Mouse (Mus musculus): ENCODE results near the gene Tac2.

Gene Tac2

DNA sequence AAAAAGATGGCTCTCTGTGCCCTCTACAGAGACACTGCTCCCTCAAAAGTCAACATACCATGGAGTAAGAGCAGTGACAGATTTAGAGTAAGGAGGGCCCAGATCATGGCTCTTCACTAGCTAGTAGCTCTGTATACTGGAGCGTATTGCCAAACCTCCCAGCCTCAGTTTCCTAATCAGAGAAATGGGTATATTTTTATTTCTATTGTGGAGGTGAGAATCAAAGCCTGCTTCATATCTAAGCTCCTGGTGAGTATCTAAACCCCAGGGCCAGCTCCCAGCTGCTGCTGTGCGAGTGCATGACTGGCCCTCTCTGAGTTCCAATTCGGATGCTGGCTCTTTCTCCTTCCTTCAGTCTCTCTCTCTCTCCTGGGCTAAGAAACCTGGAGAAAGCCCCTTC is at the start of gene Tac2:
Tac2 (plus strand) TSS at position 301 of the 400 bp plus-strand sequence.
- DNase-seq = no peak

DNA sequence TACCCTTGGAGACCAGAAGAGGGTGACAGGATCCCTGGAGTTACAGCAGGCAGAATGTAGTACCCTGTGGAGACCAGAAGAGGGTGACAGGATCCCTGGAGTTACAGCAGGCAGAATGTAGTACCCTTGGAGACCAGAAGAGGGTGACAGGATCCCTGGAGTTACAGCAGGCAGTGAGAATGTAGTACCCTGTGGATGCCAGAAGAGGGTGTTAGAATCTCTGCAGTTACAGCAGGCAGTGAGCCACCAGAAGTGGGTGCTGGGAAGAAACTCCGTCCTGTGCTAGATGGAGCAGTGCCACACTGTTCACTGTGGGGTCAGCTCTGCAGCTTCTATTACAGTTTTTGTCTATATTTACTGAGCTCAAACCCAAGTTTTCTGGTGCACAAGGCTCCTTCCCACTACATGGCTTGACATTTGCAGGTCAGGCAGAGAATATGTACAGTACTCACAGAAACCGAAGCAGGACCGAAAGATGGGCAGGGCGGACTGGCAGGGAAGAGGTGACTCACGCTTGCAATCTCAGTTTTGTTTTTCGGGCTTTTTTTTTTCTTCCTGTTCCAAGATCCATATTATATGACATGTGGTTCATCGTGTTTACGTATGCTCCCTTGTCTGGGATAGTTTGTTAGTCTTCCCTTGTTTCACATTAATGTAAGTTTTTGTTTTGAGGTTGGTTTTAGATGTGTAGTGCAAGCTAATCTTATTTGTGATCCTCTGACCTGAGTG is 49.3 kb upstream of the Tac2 start:
- peak; percentile 96 for DNase-seq

DNA sequence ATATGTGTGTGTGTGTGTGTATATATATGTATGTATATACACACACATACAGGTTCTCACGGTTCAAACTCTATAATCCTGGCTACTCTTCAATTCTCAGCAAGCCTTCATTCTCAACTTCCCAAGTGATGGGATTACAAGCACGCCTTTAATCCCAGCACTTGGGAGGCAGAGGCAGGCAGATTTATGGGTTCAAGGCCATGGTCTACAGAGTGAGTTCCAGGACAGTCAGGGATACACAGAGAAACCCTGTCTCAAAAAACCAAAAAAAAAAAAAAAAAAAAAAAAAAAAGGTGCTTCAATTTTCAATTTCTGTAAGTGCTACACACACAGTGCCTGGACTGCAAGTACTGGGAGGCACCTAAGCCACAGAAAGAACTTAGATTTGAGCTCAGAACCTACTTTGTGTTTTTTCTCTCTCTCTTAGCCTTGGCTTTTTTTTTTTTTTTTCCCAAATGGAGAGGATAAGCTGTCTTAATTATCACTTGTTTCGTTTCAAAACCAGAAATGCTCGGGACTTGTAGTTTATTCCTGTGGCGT is 48.3 kb upstream of the Tac2 start:
- no peak for DNase-seq

DNA sequence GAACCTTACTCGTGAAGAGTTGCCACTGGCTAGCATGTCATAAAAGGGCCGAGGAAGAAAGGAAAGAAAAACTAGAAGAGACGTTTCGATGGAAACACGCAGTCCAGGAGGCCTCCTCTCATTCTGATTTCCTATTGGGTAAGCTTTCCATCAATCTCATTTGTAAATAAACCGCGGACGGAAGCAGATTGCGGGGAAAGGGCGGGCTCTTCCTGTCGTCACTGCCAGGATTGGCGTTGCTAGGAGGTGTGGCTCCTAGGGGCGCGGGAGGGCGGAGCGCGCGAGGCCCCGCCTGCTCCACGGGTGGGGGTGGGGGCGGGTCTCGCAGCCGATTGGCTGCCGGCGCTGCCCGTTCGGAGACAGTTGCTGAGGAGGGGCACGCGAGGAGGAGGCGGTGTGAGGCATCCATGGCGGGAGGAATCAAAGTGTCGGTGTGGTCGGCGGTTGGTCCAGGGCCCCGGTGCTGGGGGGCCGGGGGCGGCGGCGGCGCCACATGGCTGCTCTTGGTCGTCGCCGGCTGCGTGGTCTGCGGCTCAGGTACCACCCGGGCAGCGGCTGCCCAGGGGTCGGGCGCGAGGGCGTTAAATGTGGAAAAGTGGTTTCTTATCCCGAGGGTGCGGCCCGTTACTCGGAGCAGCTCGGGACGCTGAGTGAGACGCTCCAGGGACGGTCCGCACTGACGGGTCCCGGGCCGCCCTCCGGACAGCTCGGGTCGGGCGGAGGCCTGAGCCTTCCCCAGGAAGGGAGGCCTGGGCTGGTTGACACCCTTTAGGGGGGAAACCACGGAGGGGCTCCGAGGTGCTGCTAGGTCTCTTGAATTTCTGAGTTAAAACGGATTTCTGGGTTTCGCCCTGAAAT is 47.4 kb upstream of the Tac2 start:
- peak; percentile 96 for DNase-seq

DNA sequence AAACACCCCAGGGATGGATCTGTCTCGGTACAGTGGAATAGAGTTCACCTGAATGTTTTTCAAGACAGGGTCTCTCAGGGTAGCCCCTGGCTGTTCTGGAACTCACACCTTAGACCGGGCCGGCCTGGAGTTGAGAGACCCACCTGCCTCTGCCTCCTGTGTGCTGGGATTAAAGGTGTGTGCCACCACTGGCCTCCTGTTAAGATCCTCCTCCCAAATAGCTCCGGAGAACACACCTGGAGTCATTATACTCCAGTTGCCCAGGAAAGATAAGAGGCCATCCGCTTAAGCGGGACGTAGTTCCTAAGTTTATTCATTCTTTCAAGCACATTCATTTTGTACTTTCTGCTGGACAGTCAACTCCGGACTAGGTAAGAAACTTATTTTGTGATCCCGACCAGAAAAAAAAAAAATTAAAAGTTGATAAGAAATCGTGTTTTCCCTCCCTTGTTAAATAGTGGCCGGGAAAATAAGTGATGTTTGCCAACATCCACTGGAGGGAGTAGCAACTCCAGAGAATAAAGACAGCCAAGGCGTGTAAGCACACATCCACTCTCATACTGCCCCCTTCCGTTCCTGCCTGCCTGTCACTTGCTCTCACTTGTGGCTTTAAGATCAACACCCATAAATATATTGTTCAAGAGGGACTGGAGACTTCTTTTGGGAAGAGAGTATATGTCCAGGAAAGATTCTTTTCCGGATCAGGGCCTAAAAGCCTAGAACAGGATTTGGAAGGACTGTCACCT is 46.5 kb upstream of the Tac2 start:
- DNase-seq = peak; percentile 63

DNA sequence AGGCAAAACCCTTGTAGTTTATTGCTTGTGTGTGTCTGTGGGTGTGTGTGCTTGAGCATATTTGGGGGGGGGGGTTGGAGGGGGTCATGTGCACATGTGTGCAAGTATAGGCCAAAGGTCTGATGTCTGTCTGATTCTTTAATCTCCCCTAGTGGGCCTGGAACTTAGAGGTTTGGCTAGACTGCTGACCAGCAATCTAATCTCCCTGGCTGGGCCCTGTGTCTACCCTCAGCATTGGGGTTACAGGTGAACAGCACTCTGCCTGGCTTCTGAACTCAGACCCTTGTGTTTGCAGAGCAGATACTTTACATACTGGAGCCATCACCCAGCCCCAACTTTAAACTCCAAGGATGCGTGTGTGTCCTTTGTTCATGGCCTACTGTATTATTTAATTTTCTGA is 45.1 kb upstream of the Tac2 start:
- no peak for DNase-seq

DNA sequence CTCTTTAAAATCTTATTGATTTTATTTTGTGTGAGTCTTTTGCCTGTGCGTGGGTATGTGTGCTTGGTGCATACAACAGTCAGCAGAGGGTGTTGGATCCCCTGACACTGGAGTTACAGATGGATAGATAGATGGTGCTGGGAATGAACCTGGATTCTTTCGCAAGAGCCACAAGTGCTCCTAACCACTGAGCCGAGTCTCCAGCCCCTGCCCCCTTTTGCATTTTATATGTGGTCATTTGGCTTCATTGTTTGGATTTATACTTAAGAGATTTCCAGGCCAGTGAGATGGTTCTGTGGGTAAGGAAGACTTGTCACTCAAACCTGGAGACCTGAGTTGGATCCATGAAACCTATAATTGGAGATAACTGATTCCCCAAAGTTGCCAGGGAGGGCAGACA is 44.4 kb upstream of the Tac2 start:
- DNase-seq = no peak

DNA sequence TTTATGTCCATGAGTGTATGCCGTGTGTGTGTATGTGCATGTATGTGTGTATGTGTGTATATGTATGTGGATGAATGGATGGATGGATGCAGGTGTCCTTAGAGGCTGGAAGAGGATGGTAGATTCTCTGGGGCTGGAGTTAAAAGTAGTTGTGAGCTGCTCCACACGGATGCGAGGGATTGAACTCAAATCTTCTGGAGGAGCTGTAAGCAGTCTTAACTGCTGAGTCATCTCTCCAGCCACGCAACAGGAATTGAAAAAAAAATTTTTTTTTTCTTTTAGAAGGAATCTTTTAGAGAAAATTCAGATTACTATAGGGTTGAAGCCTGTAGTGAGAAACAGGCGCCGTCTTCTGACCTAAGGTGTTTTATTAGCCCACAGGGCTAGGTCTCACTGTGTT is 41.4 kb upstream of the Tac2 start:
- no peak for DNase-seq

DNA sequence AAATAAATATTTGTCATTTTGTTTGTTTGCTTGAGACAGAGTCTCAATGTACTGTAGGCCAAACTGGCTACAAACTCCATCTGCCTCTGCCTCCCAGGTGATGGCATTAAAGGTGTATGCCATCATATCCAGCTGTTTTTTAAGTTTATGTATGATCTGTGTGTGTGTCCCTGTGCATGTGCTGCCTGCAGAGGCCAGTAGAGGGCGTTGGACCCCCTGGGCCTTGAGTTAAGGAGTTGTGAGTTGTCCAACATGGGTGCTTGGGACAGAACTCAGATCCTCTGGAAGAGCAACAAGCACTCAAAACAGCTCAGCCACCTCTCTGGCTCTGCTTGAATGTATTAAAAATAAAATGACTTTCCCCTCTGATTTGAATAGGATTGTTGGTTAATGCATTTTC is 33.2 kb upstream of the Tac2 start:
- DNase-seq = no peak

DNA sequence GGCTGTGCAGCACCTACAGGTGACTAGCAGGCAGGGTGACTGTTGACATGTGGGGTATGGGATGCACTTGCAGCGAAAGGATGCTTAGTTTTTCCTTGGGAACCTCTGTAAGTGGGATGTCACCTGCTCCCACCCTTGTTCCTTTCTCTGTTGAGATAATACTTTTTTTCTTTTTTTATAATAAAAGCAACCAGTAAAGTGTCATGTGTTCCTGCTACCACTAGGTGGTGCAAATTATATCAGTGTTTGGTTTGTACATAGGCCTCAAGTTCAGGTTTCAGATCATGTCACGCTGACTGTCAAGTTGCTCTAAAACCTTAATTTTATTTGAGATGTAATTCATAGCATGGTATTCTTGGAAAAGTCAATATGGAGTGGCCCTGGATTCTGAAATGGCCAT is 29.6 kb upstream of the Tac2 start:
- no peak for DNase-seq

DNA sequence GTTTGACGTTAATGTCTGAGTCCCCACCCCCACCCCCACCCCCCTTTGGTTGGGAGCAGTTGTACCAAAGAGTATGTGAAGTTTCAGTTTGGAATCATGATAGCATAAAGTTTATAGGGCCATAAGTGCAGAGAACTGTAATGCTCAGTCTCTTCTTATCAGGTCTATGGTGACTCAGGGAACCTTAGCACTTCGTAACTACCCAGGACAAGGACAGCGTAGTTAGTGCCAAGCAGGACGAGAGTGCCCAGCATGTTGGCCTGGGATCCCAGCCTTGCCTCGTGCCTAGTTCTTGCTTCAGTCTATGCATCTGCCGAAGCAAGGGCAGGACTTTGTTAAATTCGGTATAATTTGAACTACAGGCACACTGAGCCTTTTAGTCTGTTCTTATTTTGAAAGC is 28.5 kb upstream of the Tac2 start:
- no peak for DNase-seq

DNA sequence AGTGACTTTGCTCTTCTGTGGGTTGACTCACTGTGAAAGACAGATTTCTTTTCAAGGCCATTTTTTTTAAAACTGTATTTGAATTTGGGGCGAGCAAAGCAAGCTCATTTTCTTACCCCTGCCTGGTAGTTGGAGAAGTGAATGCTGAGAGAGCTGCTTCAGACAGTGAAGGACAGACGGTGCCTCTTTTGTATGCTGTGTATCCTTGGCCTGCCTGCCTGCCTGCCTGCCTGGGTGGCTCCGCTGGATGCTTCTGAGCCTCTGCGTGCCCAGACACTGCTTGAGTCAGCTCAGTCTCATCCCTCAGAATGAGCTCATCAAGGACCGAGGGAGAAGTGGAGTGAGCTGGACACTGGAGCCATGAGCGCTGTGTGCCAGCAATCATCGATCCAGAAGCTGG is 25.3 kb upstream of the Tac2 start:
- no peak for DNase-seq

DNA sequence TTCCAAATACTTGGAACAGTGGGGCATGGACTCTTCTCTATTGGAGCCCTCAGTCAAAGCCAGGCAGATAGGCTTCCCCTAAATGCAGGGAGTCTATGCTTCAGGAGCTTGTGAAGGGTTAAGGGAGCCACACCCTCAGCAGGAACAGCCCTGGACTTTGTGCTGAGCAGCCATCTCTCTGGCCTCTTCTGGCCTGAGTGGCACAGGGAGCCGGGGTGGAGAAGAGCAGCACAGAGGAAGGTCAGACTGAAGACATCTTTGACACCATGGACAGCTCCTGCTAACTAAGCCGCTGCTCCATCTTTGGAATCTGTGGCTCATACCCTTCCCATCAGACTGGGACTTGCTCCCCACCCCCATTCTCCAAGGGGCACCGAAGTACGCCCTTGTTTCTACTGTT is 21.0 kb upstream of the Tac2 start:
- no peak for DNase-seq

DNA sequence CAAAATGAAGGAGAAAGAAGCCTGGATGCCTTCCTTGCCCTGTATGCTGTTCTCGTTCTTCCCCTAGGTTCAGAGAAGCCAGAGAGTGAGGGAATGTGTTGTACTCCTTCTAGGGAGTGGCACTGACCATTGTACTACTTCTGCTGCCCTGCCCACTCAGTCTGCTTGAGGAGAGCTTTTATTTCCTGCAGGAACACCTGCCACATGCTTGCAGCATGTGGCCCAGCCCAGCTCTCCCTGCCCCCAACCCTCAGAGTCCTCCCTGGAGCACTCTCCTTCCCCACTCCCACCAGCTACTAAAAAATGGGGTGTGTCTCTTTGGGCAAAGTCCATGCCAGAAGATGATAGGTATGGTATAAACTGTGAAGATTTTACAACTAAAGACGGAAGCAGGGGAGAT is 20.0 kb upstream of the Tac2 start:
- DNase-seq = no peak

DNA sequence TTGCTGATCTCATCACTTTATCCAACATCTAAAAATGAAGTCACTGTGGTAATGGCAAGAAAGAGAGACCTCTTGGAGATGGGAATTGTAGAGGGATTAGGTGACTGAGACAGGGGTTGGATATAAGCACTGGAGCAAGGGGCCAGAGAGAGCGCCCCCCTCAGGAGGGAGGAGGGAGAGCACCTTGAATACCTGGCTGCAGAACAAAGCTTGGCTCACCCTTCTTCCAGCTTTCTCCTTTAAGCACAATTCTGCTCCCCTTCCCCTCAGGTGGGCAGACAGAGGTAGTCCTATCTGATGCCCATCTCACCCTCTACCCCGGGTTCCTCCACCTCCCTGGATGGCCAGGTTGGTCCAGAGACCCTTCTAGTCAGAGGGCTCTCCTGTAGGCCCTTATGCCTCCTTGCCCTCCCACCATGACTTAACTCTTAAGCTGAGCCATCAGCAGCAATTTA is 19.5 kb upstream of the Tac2 start, which contains the start of gene Myo1a:
Myo1a (plus strand) TSS at position 405 of the 455 bp plus-strand sequence.
- no peak for DNase-seq

DNA sequence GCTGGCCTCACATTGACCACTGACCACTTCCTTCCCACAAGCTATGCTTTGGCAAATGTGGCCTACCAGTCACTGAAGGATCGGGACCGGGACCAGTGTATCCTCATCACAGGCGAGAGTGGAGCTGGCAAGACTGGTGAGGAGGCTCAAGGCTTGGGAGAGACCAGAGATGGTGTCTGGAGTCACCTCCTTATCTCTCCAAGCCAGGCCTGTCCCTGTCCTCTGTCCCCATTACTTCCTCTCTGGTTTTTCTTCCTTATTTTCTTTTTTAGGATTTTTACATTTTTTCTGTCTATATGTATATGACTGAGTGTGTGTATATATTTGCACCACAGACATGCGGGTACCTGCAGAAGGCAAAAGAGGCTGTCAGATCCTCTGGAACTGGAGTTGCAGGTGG is 18.5 kb upstream of the Tac2 start:
- no peak for DNase-seq

DNA sequence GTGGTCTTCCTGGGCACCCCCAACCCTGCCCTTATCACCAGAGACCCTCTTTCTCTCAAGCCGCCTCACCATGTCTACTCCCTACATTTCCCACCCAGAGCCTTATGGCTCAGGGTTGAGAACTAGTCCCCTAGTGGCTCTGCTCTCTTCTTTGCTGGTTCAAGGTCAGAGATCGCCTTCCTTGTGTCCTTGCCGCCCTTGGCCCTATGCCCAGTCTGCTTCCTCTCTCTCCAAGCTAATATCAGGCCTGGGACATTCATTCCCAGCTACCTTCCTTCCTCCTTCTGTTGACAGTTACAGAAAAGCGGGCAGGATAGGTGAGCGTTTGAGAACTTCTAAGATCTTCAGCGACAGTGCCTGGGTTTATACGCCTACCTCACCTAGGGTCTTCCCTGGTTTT is 16.6 kb upstream of the Tac2 start:
- no peak for DNase-seq

DNA sequence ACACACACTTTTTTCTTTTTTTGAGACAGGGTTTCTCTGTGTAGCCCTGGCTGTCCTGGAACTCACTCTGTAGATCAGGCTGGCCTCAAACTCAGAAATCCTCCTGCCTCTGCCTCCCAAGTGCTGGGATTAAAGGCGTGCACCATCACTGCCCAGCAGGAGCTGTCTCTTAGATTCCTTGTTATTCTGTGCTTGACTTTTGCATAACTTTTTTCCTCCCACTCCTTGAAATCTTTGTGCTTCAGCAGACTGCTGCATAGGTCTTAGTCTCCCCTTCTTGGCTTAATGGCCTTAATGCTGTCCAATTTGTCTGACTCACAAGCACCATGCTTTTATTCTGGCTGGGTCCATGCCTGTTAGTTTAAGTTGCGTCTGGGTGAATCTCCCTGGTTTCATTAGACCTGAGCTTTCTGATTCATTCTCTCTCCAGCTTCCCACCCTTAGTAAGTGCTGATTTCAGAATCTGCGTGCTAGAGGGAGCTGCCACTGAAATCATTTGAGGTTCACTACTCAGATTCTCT is 15.4 kb upstream of the Tac2 start:
- no peak for DNase-seq

DNA sequence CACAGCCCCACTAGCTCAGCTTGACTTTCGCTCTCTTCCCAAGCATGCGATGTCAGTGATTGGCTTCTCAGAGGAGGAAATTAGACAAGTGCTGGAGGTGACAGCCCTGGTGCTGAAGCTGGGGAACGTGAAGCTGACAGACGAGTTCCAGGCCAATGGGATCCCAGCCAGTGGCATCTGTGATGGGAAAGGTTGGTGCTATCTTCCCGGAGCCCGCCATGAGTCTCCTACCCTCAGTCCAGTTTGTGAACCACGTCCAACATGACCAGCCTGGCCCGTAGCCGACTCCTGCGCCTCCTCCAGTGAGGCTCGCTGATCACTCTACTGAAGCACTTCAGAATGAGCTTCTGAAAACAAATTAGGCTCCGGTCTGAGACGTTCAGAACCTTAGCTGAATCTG is 13.9 kb upstream of the Tac2 start:
- no peak for DNase-seq

DNA sequence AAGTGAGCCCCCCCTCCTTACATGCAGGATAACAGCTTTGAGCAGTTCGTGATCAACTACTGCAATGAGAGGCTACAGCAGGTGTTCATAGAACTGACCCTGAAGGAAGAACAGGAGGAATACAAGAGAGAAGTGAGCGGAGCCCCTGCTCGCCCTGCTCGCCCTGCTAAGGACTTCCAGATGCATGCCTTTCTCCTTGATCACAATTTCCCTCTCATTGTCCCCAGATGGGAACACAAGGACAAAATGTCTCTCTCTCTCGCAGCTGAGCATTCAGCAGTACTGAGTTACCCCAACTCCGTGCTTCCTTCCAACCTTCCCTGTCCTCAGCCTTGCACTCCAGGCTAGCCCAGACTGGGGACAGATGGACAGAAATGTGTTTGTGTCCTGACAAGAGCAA is 11.5 kb upstream of the Tac2 start:
- DNase-seq = no peak

DNA sequence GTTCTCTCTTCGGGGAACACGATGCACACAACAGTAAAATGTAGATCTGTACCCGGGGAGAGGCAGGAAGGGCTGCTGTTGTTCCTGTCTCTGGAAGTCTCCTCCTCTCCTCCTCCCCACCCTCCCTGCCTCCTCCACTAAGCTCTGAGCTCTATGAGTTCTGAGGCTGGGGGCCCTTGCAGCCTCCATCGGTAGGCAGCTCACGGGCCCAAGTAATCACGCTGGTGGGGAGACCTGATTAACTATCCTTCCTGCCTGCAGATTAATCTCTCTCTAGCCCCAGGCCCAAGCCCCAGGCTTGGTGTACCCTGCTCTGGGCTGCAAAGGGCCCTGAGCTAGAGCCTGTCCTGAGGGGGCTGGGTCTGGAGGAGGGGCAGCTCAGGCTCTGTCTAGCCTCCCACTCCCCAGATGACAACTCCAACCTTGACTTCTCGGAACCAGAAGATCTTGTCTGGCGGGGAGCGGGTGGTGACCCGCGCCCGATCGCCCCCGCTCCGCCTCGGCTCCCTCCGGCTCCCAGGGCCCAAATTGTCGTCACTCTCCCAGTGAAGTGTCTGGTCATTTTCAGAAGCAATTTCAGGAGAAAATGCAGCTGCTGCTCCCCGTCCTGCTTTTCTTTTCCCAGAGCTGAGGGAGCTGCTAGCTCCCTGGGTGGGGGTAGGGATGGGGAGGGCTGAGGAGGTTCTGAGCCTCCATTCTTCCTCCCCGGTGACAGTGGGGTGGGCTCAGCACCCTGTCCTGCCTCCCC is 2.4 kb upstream of the Tac2 start:
- no peak for DNase-seq

DNA sequence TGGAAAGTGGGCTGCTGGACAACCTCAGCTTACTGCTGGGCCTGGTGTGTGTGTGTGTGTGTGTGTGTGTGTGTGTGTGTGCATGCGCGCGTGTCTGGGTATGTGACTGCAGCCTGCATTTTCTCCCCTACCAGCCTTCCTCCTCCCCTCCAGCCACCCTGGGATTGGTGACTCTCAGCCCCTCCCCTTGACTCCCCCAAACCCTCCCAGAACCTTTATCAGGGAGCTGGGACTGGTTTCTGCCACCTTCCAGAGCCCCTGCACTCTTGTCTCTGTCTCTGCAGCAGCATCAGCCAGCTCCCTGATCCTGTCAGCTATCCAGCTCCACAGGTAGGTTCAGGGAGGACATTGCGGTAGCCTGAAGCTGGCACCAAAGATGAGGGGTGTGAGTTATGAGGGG is 858 bp downstream of the Tac2 start:
- no peak for DNase-seq
